Mouse (Mus musculus): ENCODE results near the gene Epn3. TPM values are rescaled to one million over a fixed set of nuclear protein-coding genes. Genes with fewer than 3 reads are reported as not detected.

Epn3 gene
- polyA plus RNA-seq, 1 experiment from 2014 or later, result 4.2 TPM

DNA sequence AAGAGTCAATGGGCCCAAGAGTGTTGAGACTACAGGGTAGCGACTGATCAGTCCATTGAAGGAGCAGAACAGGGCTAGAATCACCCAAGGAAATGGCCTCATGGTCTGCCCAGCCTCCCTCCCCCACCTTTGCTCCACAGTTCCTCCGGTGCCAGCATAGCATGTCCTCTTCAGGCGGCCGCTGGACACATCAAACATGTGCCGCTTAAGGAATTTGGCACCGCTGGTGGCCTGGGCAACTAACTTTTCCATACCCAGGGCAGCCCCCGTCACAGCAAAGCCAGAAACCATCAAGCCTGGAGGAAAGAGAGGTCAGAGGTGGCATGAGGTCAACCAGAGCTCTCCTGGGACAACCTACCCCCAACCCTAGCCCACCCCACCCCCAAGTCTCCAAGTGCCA, 17.8 kb downstream of the Epn3 start:
- Histone ChIP-seq H3K4me2 (replicated peaks) (no peak overlapping the region), H3K9ac (no peak overlapping the region), H3K27ac (no peak overlapping the region), H3K36me3 (no peaks in the 10 kb centered on the region), H3K4me3 (no peak overlapping the region), H3K4me1 (no peaks in the 10 kb centered on the region), H3K9me3 (no peaks in the 10 kb centered on the region), H3K27me3 (peaks cover 21% of the 10 kb centered on the region; the same call in 1 of the 2 replicates)
- WGBS, result 87% methylated on average over 7 of the region's 7 CpGs
- ATAC-seq (ENCODE audit: insufficient number of reproducible peaks, insufficient read depth, low FRiP score, low TSS enrichment), result no peak

DNA sequence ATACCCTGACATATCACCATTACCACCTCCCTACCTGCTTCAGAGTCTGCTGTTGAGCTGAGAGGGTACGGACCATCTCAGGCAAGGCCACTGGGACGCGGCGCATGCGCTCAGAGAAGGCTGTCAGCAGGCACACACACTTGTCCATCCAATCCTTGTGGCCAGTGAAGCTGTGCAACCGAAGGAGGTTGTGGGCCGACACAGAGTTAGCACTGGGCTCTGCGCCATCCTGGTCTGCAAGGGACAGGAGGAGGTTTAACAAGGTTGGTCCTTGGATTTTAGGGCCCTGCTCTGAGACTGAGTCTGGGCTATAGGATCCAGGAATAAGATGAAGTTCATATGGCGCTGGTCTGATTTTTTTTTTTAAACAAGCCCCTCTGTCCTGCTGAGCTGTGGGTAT, 19.4 kb downstream of the Epn3 start:
- Histone ChIP-seq H3K27me3 (peaks cover 27% of the 10 kb centered on the region), H3K4me2 (replicated peaks) (no peak overlapping the region), H3K9ac (no peak overlapping the region), H3K36me3 (no peaks in the 10 kb centered on the region), H3K9me3 (no peaks in the 10 kb centered on the region), H3K4me3 (no peak overlapping the region), H3K27ac (no peak overlapping the region), H3K4me1 (peaks cover 7% of the 10 kb centered on the region)
- 89% methylated on average over 9 of the region's 9 CpGs for WGBS
- ATAC-seq (ENCODE audit: insufficient number of reproducible peaks, insufficient read depth, low FRiP score, low TSS enrichment), result no peak

DNA sequence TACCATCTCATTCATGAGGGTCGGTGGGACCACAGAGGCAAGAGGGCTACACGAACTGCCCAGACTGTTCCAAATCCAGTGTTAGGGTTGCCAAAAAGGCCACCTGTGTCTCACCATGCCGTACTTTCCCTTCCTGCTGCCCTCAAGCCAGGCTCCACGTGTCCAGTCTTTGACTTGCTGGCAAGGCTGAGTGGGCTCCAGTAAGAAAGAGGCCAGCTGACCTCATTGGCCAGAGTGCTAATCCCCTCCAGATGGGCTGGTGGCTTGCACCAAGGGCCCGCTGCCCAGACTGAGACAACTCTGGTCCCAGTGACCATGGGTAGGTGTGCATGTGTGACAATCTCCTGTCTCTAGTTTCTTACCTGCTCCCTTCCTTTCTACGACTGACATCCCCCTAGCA, 22.1 kb downstream of the Epn3 start:
- Histone ChIP-seq H3K4me3 (no peak overlapping the region), H3K27ac (no peak overlapping the region), H3K27me3 (peaks cover 23% of the 10 kb centered on the region), H3K4me1 (peaks cover 17% of the 10 kb centered on the region), H3K4me2 (replicated peaks) (no peak overlapping the region), H3K9me3 (no peaks in the 10 kb centered on the region), H3K36me3 (no peaks in the 10 kb centered on the region), H3K9ac (no peak overlapping the region)
- ATAC-seq (ENCODE audit: insufficient number of reproducible peaks, insufficient read depth, low FRiP score, low TSS enrichment), result no peak
- 62% methylated on average over 6 of the region's 6 CpGs for WGBS

DNA sequence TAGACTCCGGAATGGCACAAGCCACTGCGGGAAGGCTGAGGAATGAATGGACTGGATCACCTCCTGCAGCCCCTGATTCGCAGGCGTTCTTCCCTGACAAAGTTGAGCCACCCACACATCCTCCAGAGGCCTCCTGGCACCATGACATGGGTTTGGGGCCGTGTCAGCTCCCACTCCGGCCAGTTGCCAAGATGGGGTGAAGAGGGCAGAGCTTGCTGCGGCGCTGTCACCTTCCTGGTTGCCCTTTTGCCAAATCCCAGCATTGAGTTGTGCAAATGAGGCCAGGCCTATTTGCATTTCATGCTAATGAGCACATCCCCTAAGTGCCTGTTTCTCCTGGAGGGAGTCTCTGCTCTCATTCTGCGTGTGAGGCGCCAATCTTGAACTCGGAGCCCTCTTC, 24.1 kb downstream of the Epn3 start:
- no peak overlapping the region for H3K4me3 ChIP-seq
- peaks cover 23% of the 10 kb centered on the region for H3K27me3 ChIP-seq
- no peaks in the 10 kb centered on the region for H3K9me3 ChIP-seq
- H3K4me1 ChIP-seq, result peaks cover 28% of the 10 kb centered on the region
- WGBS, result 13% methylated on average over 11 of the region's 11 CpGs
- H3K27ac ChIP-seq, result no peak overlapping the region
- no peaks in the 10 kb centered on the region for H3K36me3 ChIP-seq
- no peak overlapping the region for H3K4me2 ChIP-seq (replicated peaks)
- ATAC-seq (ENCODE audit: insufficient number of reproducible peaks, insufficient read depth, low FRiP score, low TSS enrichment), result no peak
- no peak overlapping the region for H3K9ac ChIP-seq

DNA sequence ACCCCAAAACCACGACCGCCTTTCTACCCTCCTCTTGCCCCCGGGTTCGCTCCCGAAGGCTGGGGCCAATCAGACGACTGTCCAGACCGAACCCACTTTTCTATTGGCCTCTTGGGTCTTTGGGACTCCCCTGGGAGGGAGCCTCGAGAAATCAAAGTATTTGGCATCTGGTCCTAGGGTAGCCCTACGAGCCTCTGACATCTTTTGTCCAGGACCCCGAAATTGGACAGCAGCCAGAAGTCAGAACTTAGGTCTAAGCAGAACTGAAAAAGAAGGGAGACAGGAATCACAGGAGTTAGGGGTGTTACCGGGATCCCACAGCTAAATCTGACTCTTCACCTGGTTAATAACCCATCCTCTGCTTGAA, 25.2 kb downstream of the Epn3 start:
- Histone ChIP-seq H3K9ac (no peak overlapping the region), H3K27ac (peak overlapping the region; percentile 43; the same call in 1 of the 2 replicates), H3K27me3 (peaks cover 23% of the 10 kb centered on the region), H3K36me3 (no peaks in the 10 kb centered on the region), H3K4me1 (peaks cover 34% of the 10 kb centered on the region), H3K4me2 (replicated peaks) (peak overlapping the region; percentile 80), H3K4me3 (peak overlapping the region; percentile 90), H3K9me3 (no peaks in the 10 kb centered on the region)
- 2% methylated on average over 11 of the region's 11 CpGs for WGBS
- no peak for ATAC-seq (ENCODE audit: insufficient number of reproducible peaks, insufficient read depth, low FRiP score, low TSS enrichment)

DNA sequence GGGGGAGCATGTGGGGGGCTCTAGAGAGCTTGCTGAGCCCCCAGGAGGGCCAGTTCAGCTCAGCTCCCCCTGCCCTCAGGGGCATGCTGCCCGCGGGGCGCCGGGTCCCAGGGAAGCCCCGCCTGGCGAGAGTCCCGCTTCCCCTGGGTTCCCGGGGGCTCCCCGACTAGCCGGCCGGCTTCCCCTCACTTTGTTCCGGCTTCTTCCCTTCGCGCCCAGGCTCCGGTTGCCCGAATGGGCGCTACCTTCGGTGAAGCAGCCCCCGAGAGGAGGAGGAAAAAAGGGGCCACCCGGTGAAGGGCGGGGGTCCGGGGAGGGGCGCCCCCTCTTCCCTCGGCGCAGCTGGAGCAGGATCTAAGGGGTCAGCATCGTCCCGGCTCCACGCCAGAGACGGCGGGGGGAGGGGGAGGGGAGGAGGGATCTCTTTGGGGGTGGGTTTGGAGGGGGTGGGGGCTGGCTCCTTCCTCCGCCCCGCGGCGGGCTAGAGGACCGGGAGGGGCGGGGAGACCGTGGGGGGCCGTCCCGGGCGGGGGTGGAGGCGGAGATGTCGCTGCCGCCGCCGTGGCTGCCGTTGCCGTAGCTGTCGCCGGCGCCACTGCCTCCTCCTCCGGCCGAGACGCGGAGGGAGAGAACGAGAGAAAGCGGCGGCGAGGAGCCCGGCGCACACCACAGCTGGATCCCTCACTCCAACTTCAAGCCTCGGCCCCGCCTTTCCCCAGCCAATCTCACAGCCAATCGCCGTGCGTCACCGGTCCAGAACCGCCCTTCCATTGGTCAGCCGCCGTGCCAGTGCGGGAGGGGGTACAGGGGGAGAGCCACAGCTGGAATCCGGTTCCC, 25.8 kb downstream of the Epn3 start, which contains the start of gene Cacna1g:
Cacna1g (minus strand) TSS at position 492 of the 837 bp plus-strand sequence.
- WGBS, result under 1% methylated on average over 47 of the region's 71 CpGs
- Histone ChIP-seq H3K36me3 (no peaks in the 10 kb centered on the region), H3K4me1 (peaks cover 40% of the 10 kb centered on the region), H3K4me2 (replicated peaks) (peak within 1 kb of the TSS; percentile 80), H3K9me3 (no peaks in the 10 kb centered on the region), H3K4me3 (peak within 1 kb of the TSS; percentile 90), H3K9ac (peak within 1 kb of the TSS; percentile 95), H3K27me3 (peaks cover 23% of the 10 kb centered on the region), H3K27ac (peak within 1 kb of the TSS; percentile 91)
- peak; percentile 89 for ATAC-seq (ENCODE audit: insufficient number of reproducible peaks, insufficient read depth, low FRiP score, low TSS enrichment)

DNA sequence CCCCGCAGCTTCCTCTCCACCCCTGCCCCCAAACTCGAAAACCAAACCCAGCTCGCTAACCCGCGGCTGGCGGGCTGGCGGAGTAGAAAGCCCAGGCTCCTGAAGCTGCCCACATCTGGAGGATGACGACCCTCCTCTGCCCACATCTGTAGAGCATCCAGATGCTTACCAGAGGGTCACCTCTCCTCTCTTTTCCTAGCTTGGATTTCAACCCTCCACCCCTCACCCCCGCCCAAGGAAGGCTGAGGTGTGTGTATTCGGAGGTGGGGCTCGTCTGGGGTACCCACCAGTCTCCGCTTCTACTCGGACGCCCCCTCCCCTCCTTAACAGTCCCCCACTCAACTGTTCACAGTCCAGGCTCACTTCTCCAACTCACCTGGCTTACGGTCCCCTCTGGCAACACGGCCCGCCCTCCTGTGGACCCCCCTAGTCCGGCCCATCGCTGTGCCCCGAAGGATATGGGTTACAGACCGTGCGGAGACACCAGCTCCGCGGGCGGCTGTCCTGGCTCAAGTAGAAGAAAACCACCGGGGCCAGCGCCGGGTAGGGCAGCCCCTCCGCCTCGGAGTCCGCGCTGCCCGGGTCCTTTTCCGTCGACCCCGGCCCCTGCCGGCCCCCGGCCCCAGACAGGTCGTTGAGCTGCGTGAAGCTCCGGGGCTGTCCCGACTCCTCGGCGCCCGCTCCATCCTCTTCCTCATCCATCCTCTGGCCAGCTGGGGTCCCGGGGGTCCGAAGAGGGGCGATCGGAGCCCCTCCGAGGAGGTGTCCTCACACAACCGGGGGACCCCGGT, 26.7 kb downstream of the Epn3 start:
- WGBS, result 1% methylated on average over 49 of the region's 52 CpGs
- Histone ChIP-seq H3K9me3 (no peaks in the 10 kb centered on the region), H3K4me3 (peak overlapping the region; percentile 90), H3K4me1 (peaks cover 48% of the 10 kb centered on the region), H3K4me2 (replicated peaks) (peak overlapping the region; percentile 80), H3K27me3 (peaks cover 23% of the 10 kb centered on the region), H3K9ac (peak overlapping the region; percentile 95), H3K27ac (peak overlapping the region; percentile 91), H3K36me3 (no peaks in the 10 kb centered on the region)
- peak; percentile 24; the same call in 1 of the 2 replicates for ATAC-seq (ENCODE audit: insufficient number of reproducible peaks, insufficient read depth, low FRiP score, low TSS enrichment)

DNA sequence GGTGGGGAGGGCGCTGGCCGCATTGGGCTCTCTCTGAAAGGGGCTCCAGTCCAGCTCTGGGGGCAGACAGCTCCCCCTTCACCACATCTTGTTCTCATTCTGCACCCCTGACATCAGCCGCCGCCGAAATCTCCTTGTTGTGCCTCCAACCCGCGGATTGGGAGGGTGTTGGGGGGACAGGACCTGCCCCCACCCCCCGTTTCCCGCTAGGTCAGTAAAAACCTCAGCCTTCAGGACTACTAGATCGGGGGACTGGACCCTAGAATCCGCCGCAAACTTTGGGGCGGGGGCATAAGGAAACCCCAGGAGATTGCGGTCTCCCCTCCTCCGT, 27.2 kb downstream of the Epn3 start:
- Histone ChIP-seq H3K4me1 (peaks cover 52% of the 10 kb centered on the region), H3K27me3 (peaks cover 21% of the 10 kb centered on the region)

DNA sequence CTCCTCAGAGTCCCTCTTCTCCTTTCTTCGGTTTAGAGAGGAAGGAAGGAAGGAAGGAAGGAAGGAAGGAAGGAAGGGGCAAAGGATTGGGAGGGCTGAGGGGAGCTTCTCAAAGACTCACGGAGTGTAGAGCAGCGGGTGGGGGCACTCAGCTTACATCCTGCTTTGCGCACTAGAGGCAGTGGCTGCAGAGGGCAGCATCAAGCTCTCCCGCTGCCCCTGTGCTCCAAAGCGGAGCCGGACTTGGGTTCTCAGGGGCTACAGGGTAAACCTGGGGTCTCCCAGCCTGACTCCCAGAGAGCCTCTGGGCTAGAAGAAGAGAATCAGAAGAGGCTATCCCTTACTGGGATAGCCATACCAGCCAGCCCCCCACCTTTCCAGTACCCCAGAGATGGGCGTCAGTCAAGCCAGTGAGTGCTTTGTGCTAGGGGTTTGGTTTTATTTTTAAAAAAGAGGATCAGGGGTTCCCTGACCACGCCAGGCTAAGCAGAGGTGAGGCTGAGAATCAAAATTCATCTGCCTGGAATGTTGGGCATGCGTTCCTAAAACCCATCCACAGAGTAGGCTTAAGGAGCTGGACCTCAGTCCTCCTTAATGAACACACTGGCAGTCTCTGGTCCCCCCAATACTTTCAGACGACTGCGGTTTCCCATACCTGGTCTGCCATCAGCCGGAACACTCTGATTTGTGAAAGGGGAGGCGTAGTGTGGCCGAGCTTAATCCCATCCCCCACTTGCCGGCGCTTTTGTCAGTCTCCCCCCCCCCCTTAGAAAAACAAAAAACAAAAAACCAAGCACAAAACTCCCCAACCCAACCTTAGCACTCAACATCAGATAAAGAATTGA, 27.8 kb downstream of the Epn3 start:
- H3K27ac ChIP-seq, result peak overlapping the region; percentile 91

More for the DNA sequence above, 27.2 kb downstream of the Epn3 start:
- Histone ChIP-seq H3K9ac (peak overlapping the region; percentile 95), H3K9me3 (no peaks in the 10 kb centered on the region), H3K27ac (peak overlapping the region; percentile 91), H3K36me3 (no peaks in the 10 kb centered on the region), H3K4me3 (peak overlapping the region; percentile 90), H3K4me2 (replicated peaks) (peak overlapping the region; percentile 80)
- ATAC-seq (ENCODE audit: insufficient number of reproducible peaks, insufficient read depth, low FRiP score, low TSS enrichment), result no peak
- WGBS, result under 1% methylated on average over 15 of the region's 15 CpGs

DNA sequence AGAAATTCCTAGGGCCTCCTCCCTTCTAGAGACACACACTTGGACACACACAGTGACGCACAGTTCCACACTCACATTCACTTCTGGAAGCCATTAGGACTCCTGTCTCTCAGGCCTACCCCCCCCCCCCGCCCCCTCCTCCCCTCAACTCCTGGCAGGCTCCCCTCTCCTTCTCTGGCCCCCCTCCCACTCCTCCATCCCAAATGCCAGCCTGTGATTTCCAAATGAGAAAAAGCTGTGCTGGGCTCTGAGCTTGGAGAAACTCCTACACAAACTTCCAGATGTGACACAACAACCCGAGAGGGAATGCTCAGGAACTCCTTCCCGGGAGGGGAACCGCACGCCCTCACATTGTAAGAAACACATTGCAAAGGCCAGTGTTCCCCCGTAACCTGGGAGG, 29.4 kb downstream of the Epn3 start:
- ATAC-seq (ENCODE audit: insufficient number of reproducible peaks, insufficient read depth, low FRiP score, low TSS enrichment), result no peak
- WGBS, result 3% methylated on average over 5 of the region's 7 CpGs
- Histone ChIP-seq H3K9ac (peak overlapping the region; percentile 95; the same call in 1 of the 2 replicates), H3K27ac (peak overlapping the region; percentile 91), H3K9me3 (no peaks in the 10 kb centered on the region), H3K4me2 (replicated peaks) (peak overlapping the region; percentile 80), H3K27me3 (peaks cover 7% of the 10 kb centered on the region), H3K36me3 (peaks cover 11% of the 10 kb centered on the region; the same call in 1 of the 2 replicates), H3K4me3 (peak overlapping the region; percentile 90), H3K4me1 (peaks cover 54% of the 10 kb centered on the region)

More for the DNA sequence above, 27.8 kb downstream of the Epn3 start:
- Histone ChIP-seq H3K4me3 (peak overlapping the region; percentile 90), H3K9me3 (no peaks in the 10 kb centered on the region), H3K27me3 (peaks cover 18% of the 10 kb centered on the region), H3K4me2 (replicated peaks) (peak overlapping the region; percentile 80), H3K9ac (peak overlapping the region; percentile 95), H3K36me3 (no peaks in the 10 kb centered on the region), H3K4me1 (peaks cover 55% of the 10 kb centered on the region)
- no peak for ATAC-seq (ENCODE audit: insufficient number of reproducible peaks, insufficient read depth, low FRiP score, low TSS enrichment)
- WGBS, result 1% methylated on average over 17 of the region's 17 CpGs

Data from embryonic facial prominence, embryonic 12.5 days (tissue).